Mouse (Mus musculus) urinary bladder, postnatal 14 days (tissue): ENCODE results near the gene Pdcd1lg2.

Experiments used
- DNase-seq: peaks from one replicate; pipeline ENCODE4 v3.0.0; 2021; ENCODE audit warnings: low spot score

The Pdcd1lg2 gene

DNA sequence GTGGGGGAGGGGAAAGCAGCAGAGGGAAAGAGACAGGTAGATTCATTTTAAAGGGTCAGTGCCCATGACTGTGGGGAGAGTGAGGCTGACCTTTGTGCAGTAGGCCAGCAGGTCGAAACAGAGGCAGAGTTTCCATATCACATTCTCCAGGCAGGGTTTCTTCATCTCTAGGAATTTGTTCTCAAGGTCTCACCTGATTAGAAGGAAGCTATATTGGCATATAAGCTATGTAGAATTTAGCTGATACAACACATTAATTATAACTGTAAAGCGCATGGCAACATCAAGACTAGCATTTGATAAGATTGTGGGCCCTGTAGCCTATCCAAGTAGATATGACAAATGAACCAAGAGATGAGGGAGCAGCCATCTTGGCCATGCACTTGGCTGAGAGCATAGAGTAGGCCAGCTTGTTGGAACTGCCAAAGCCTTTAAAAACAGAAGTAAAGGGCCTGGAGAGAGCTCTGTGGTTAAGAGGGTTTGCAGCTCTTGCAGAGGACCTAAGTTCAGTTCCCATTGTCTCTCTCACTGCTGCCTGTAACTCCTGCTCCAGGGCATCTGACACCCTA lies 59.1 kb downstream of the Pdcd1lg2 start:
- no peak for DNase-seq

GRCm38 (mm10) chr19:29470652-29471051 lies 59.9 kb downstream of the Pdcd1lg2 start:
- DNase-seq, result no peak

DNA sequence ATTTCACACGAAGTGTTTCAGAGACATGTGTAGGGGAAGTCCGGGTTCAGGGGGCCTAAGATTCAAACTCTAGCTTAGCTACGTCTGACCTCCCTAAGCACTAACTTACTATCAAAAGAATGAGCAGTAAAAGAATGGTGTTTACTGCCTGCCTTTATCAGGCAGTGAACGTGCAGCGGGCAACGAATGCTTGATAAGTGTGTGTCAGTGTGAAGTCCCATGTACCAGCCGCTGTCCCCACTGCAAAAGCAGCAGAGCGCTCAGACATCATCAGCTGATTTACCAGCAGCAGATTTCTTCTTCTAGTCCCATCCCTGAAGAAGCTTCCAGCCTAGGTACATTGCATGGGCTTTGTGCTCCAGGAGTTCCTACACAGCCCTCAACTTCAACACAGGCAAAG lies 61.7 kb downstream of the Pdcd1lg2 start:
- DNase-seq, result no peak

DNA sequence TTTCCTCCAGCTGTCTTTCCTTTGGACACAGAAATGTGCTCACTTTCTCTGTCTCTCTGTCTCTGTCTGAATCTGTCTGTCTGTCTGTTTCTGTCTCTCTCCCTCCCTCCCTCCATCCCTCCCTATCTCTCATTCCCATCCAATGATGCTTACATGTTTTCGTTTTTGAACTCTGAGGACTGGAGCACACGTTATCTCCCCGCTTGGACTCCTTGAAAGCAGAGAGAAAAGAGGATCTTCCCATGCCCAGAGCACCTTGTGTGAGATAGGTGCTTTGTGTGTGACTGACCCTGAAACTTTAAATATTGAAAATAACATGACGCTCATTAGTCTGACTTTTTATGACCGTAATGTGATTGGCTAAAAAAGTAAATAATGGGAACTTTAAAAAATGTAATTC lies 62.2 kb downstream of the Pdcd1lg2 start:
- no peak for DNase-seq

GRCm38 (mm10) chr19:29474803-29475202 lies 64.1 kb downstream of the Pdcd1lg2 start:
- no peak for DNase-seq

DNA sequence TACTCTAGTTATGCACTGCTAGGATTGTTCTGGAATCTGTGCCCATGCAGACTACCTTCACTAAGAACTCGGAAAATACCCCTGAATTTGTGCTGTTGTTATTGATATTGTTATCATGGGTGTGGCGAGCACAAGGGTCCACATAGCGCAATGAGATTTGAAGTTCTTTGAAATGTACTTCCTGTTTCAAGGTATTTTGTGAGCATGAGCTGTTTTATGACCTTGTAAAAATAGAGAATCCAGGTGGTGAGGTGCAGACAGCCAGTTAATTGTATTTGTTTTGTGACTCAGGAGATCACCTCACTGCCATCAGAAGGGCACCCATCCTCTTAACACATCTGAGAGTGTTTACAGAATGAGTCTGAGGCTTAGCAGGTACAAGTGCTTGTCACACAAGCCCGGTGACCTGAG lies 64.5 kb downstream of the Pdcd1lg2 start:
- DNase-seq, result no peak

DNA sequence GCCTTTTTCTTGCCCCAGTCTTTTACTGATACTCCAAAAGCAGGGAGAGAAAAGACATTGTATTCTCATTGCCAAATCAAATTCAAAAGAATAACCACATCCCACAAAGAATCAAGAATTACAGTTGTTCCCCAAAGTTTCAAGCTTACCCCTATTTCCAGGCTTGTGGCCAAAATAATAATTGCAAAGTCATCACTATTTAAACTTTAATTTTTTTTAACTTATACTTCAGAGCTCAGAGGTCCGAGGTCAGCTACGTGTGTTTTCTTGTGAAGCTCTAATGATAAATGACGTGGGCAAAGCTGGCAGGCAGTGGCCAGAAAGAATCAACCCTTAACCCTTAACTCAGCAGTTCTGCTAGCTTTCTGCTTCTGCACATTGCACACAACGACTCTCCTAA lies 67.9 kb downstream of the Pdcd1lg2 start:
- no peak for DNase-seq

DNA sequence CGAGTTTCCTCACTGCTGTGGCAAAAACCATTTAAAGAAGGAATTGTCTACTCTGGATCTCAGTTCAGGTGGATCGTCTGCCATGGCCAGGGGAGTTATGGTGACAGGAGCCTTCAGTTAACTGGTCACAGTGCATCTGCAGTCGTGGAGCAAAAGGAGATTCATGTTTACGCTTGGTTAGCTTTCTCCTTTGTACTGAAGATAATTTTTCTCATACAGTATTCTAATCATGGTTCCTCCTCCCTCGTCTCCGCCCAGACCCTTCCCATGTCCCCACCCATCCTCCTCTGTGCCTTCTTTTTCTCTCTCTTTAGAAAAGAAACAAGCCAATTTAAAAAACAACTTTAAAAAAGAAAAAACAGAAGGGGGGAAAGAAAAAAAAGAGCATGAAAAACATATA lies 70.9 kb downstream of the Pdcd1lg2 start:
- DNase-seq, result no peak

DNA sequence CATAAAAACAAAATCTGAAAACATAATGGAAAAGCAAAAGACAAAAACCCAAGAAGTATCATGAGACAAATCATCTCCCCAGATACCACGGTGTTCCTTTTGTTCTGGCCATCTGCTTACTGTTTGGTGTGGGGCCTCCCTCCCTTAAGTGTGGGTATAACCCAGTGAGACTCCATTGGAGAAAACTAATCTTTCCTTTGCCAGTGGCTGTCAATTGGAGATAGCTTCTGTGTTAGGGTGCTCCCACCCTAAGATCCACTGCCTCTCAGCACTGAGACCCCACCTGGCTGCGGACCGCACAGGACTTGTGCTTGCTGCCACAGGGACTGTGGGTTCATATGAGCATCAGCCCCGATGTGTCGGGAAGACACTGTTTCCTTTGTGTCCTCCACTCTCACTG lies 71.4 kb downstream of the Pdcd1lg2 start:
- no peak for DNase-seq

GRCm38 (mm10) chr19:29482637-29483036 lies 71.9 kb downstream of the Pdcd1lg2 start:
- no peak for DNase-seq

DNA sequence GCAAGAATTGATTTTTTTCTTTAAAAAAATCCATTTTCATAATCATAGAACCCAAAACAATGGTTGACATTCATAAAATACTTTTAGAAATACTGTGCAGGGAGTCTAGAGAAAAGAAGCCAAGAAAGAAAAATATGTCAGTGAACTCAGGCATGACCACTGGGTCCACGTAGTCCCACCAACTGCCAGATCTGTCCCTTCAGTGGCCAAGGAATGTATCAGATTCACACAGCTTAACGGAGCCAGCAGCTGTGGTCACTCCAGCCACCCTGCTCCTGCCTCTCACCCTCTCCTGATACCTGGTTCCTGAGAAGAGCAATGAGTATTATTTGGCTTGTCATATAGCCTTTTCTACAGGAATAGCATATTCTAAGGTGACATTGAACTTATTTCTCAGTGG lies 72.7 kb downstream of the Pdcd1lg2 start:
- DNase-seq, result no peak

DNA sequence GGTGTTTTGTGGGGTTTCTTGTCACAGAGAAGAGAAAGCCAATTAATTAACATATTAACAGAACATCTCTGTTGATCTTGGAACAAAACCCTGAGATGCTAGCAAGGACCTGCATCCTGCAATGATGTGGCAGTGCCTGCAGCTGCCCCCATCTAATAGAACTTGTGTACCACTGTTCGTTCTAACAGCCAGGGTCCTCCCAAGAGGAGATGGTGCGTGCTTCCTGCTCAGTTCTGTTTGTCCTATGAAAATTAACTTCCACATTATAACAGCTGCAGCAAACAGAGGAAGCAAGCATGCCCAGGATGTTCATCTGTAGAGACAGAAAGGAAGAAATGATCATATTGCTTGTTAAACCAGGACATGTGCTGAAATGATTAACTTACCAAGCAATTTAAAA lies 73.8 kb downstream of the Pdcd1lg2 start:
- no peak for DNase-seq

DNA sequence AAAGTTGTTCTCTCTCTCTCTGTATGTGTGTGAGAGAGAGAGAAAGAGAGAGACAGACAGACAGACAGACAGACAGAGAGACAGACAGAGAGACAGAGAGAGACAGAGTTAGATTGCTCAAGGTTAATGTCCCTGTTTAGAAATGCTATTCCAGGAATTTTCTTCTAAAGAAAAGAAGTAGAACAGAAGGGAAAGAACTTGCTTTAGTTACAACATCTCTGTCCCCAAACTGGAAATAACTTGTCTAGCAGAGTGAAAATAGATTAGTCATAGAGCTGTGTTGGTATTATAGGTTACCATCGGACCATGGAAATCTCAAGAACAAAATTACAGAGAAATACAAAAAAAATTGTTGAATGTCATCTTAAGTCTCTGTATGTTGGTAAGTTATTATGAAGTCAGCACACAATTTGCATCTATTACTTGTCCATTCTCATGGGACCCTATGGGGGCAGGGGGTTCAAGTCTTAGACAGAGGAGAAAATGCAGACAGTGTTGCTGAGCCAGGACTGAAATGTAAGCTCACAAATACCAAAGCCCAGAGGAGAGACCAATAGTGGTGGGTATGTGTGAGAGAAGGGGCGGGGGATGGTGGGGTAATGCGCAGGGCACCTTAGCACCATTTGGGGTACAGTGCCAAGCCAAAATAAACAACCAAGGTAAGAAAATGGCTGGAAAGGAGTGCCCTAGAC lies 74.7 kb downstream of the Pdcd1lg2 start:
- no peak for DNase-seq

GRCm38 (mm10) chr19:29486545-29487206 lies 76.0 kb downstream of the Pdcd1lg2 start:
- DNase-seq, result no peak

DNA sequence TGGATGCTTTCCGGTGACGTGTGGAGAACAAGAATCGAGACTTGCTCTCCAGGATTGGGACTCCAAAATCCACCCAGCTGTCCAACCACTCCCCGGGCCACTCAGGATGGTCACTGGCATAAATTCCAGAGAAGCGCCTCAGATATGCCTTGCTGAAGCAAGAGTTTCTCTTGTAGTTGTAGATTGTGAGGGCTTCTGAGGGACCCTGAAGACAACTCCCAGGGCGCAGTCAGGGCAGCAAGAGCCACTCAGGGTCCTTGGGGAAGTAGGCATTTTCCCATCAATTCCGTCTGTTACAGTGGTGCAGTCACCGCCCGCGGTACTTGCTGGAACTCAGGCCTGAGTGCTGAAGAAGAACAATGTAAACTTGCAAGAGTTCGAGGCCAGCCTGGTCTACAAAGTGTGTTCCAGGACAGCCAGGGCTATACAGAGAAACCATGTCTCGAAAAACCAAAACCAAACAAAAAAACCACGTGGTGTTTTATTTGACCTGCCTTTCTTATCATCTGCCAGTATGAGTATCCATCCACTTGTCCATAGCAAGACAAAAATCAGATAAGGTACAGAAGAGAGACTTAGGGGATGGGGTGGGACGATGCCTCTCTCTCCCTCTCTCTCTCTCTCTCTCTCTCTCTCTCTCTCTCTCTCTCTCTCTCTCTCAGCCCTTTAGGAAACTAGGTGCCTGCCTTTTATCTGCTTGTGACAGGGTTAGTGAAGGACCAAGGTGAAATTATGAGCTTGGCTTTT lies 76.8 kb downstream of the Pdcd1lg2 start:
- DNase-seq, result no peak

- DNase-seq, result no peak
These were observed 77.3 kb downstream of the Pdcd1lg2 start for GRCm38 (mm10) chr19:29488073-29488390.

GRCm38 (mm10) chr19:29488420-29488819 lies 77.7 kb downstream of the Pdcd1lg2 start:
- no peak for DNase-seq

GRCm38 (mm10) chr19:29489785-29490284 lies 79.1 kb downstream of the Pdcd1lg2 start:
- no peak for DNase-seq

- no peak for DNase-seq
These were observed 80.7 kb downstream of the Pdcd1lg2 start for GRCm38 (mm10) chr19:29491467-29491866.

- no peak for DNase-seq
These were observed 83.7 kb downstream of the Pdcd1lg2 start for GRCm38 (mm10) chr19:29494454-29494853.

GRCm38 (mm10) chr19:29496001-29496597 lies 85.4 kb downstream of the Pdcd1lg2 start:
- no peak for DNase-seq

DNA sequence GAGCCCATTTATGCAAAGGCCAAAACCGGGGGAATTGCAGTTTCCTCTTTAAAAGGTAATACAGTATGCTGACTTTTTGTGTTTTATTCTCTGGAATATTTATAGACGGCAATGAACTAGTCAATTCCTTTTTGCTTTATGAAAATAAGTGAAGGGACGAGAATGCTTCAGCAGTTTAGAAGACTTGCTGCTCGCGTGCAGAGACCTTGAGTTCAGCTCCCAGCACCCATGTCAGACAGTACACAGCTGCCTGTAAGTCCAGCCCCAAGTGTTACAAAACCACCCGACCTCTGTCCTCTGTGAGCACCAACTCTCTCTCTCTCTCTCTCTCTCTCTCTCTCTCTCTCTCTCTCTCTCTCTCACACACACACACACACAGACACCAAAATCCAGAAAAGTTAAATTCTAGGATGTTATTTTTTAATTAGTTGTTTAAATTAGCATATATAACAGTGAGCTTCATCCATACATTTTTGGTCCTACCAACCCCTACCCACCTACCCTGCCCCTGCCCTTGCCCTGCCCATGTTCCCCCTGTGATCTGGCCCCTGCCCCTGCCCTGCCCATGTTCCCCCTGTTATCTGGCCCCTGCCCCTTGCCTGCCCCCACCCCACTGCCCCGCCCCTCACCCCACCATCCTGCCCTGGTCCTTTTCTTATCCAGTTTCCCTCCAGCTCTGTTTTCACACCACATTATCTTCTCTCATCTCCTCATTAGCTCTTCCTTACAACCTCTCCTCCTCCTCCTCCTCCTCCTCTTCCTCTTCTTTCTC lies 86.3 kb downstream of the Pdcd1lg2 start:
- DNase-seq, result no peak
